Mouse (Mus musculus) E14TG2a.4 (cell line): ENCODE measurements around the gene Krt32.

Experiments
- CTCF ChIP-seq: conservative IDR thresholded peaks from 2 replicates; pipeline ENCODE4 v1.5.1; 2014; ENCODE audit warnings: low read length
- POU5F1 ChIP-seq: IDR thresholded peaks from 2 replicates; pipeline ENCODE4 v1.6.1; 2014; ENCODE audit warnings: low read length, borderline replicate concordance

DNA sequence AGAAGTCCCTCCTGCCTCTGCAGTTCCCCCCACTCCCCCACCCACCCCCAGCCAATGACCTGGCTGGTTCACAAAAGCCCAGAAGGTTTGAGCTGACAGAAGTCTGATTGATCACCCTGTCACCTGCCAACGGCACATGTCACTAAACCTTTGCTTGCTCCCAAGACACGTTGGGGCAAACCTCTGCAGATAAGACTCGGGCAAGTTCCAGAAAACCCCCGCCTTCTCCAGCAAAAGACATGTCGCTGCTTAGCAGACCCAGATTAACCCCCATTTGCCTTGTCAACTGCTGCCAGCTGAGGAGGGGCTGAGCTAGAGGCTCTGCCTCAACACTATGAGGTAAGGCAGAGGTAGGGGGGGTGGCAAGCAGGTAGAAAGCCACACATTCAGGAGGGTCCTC lies 48.5 kb upstream of the Krt32 start:
- TF ChIP-seq CTCF (no peak), POU5F1 (no peak)
